Mouse (Mus musculus): ENCODE results near the gene Chchd6. TPM values are rescaled to one million over a fixed set of nuclear protein-coding genes. Genes with fewer than 3 reads are reported as not detected.

Gene Chchd6
- polyA plus RNA-seq, 1 experiment from 2014 or later = 164 TPM

GRCm38 (mm10) chr6:89407247-89407889 lies 188.1 kb downstream of the Chchd6 start:
- no peak overlapping the region for H3K4me3 ChIP-seq (replicated peaks; ENCODE audit: low read depth, low read length)
- H3K9ac ChIP-seq (replicated peaks; ENCODE audit: low read length) = 0 out of 2 replicates have a peak overlapping the region, but pooled peaks have one; percentile 16
- WGBS = 44% methylated on average over 3 of the region's 3 CpGs
- H3K4me2 ChIP-seq (ENCODE audit: low read length) = no peak overlapping the region
- DNase-seq = peak; percentile 45
- no peak overlapping the region for H3K27ac ChIP-seq (replicated peaks; ENCODE audit: low read depth, low read length)
- no peaks in the 10 kb centered on the region for H3K9me3 ChIP-seq (ENCODE audit: control insufficient read depth, low read length)
- no peaks in the 10 kb centered on the region for H3K27me3 ChIP-seq (ENCODE audit: control insufficient read depth, insufficient read depth, low read length)
- no peak for ATAC-seq (ENCODE audit: low FRiP score, low TSS enrichment)
- no peaks in the 10 kb centered on the region for H3K36me3 ChIP-seq (ENCODE audit: control insufficient read depth, insufficient read depth, low read length)
- 0 out of 2 replicates have a peak, but pooled peaks cover 10% of the 10 kb centered on the region for H3K4me1 ChIP-seq (ENCODE audit: control insufficient read depth, insufficient read depth, low read length)

- ATAC-seq (ENCODE audit: low FRiP score, low TSS enrichment) (no peak), DNase-seq (no peak)
- H3K4me1 ChIP-seq (ENCODE audit: control insufficient read depth, insufficient read depth, low read length) = 0 out of 2 replicates have a peak, but pooled peaks cover 10% of the 10 kb centered on the region
- H3K36me3 ChIP-seq (ENCODE audit: control insufficient read depth, insufficient read depth, low read length) = no peaks in the 10 kb centered on the region
- 83% methylated on average over 2 of the region's 2 CpGs for WGBS
- no peak overlapping the region for H3K9ac ChIP-seq (replicated peaks; ENCODE audit: low read length)
- H3K4me3 ChIP-seq (replicated peaks; ENCODE audit: low read depth, low read length) = no peak overlapping the region
- H3K9me3 ChIP-seq (ENCODE audit: control insufficient read depth, low read length) = no peaks in the 10 kb centered on the region
- H3K27me3 ChIP-seq (ENCODE audit: control insufficient read depth, insufficient read depth, low read length) = no peaks in the 10 kb centered on the region
- no peak overlapping the region for H3K4me2 ChIP-seq (ENCODE audit: low read length)
- no peak overlapping the region for H3K27ac ChIP-seq (replicated peaks; ENCODE audit: low read depth, low read length)
Measured at GRCm38 (mm10) chr6:89404964-89405363, 190.5 kb downstream of the Chchd6 start.

- Histone ChIP-seq H3K4me2 (ENCODE audit: low read length) (no peak overlapping the region), H3K36me3 (ENCODE audit: control insufficient read depth, insufficient read depth, low read length) (no peaks in the 10 kb centered on the region), H3K4me1 (ENCODE audit: control insufficient read depth, insufficient read depth, low read length) (0 out of 2 replicates have a peak, but pooled peaks cover 10% of the 10 kb centered on the region), H3K9ac (replicated peaks; ENCODE audit: low read length) (no peak overlapping the region), H3K9me3 (ENCODE audit: control insufficient read depth, low read length) (no peaks in the 10 kb centered on the region), H3K27me3 (ENCODE audit: control insufficient read depth, insufficient read depth, low read length) (no peaks in the 10 kb centered on the region), H3K4me3 (replicated peaks; ENCODE audit: low read depth, low read length) (no peak overlapping the region), H3K27ac (replicated peaks; ENCODE audit: low read depth, low read length) (no peak overlapping the region)
- DNase-seq (no peak), ATAC-seq (ENCODE audit: low FRiP score, low TSS enrichment) (no peak)
- WGBS = 88% methylated on average over 2 of the region's 2 CpGs
Measured at GRCm38 (mm10) chr6:89403257-89404225, 191.9 kb downstream of the Chchd6 start.

- Histone ChIP-seq H3K4me2 (ENCODE audit: low read length) (no peak overlapping the region), H3K27ac (replicated peaks; ENCODE audit: low read depth, low read length) (no peak overlapping the region), H3K36me3 (ENCODE audit: control insufficient read depth, insufficient read depth, low read length) (no peaks in the 10 kb centered on the region), H3K9ac (replicated peaks; ENCODE audit: low read length) (no peak overlapping the region), H3K4me3 (replicated peaks; ENCODE audit: low read depth, low read length) (no peak overlapping the region), H3K27me3 (ENCODE audit: control insufficient read depth, insufficient read depth, low read length) (no peaks in the 10 kb centered on the region), H3K9me3 (ENCODE audit: control insufficient read depth, low read length) (no peaks in the 10 kb centered on the region), H3K4me1 (ENCODE audit: control insufficient read depth, insufficient read depth, low read length) (0 out of 2 replicates have a peak, but pooled peaks cover 5% of the 10 kb centered on the region)
- DNase-seq = no peak
- WGBS = 87% methylated on average over 2 of the region's 2 CpGs
- ATAC-seq (ENCODE audit: low FRiP score, low TSS enrichment) = no peak
Measured at GRCm38 (mm10) chr6:89402406-89402805, 193.0 kb downstream of the Chchd6 start.

GRCm38 (mm10) chr6:89399564-89399963 lies 195.9 kb downstream of the Chchd6 start:
- no peaks in the 10 kb centered on the region for H3K27me3 ChIP-seq (ENCODE audit: control insufficient read depth, insufficient read depth, low read length)
- H3K9me3 ChIP-seq (ENCODE audit: control insufficient read depth, low read length) = no peaks in the 10 kb centered on the region
- DNase-seq (no peak), ATAC-seq (ENCODE audit: low FRiP score, low TSS enrichment) (no peak)
- WGBS = 95% methylated on average over 1 of the region's 1 CpGs
- H3K4me3 ChIP-seq (replicated peaks; ENCODE audit: low read depth, low read length) = no peak overlapping the region
- H3K9ac ChIP-seq (replicated peaks; ENCODE audit: low read length) = no peak overlapping the region
- H3K4me1 ChIP-seq (ENCODE audit: control insufficient read depth, insufficient read depth, low read length) = no peaks in the 10 kb centered on the region
- no peak overlapping the region for H3K4me2 ChIP-seq (ENCODE audit: low read length)
- H3K27ac ChIP-seq (replicated peaks; ENCODE audit: low read depth, low read length) = no peak overlapping the region
- no peaks in the 10 kb centered on the region for H3K36me3 ChIP-seq (ENCODE audit: control insufficient read depth, insufficient read depth, low read length)

GRCm38 (mm10) chr6:89397919-89398318 lies 197.5 kb downstream of the Chchd6 start:
- WGBS = 95% methylated on average over 4 of the region's 4 CpGs
- Histone ChIP-seq H3K4me2 (ENCODE audit: low read length) (no peak overlapping the region), H3K9ac (replicated peaks; ENCODE audit: low read length) (no peak overlapping the region), H3K27me3 (ENCODE audit: control insufficient read depth, insufficient read depth, low read length) (no peaks in the 10 kb centered on the region), H3K4me1 (ENCODE audit: control insufficient read depth, insufficient read depth, low read length) (no peaks in the 10 kb centered on the region), H3K4me3 (replicated peaks; ENCODE audit: low read depth, low read length) (no peak overlapping the region), H3K36me3 (ENCODE audit: control insufficient read depth, insufficient read depth, low read length) (no peaks in the 10 kb centered on the region), H3K27ac (replicated peaks; ENCODE audit: low read depth, low read length) (no peak overlapping the region), H3K9me3 (ENCODE audit: control insufficient read depth, low read length) (no peaks in the 10 kb centered on the region)
- no peak for DNase-seq
- no peak for ATAC-seq (ENCODE audit: low FRiP score, low TSS enrichment)

- Histone ChIP-seq H3K4me2 (ENCODE audit: low read length) (no peak overlapping the region), H3K9ac (replicated peaks; ENCODE audit: low read length) (no peak overlapping the region), H3K4me1 (ENCODE audit: control insufficient read depth, insufficient read depth, low read length) (no peaks in the 10 kb centered on the region), H3K27ac (replicated peaks; ENCODE audit: low read depth, low read length) (no peak overlapping the region), H3K27me3 (ENCODE audit: control insufficient read depth, insufficient read depth, low read length) (no peaks in the 10 kb centered on the region), H3K9me3 (ENCODE audit: control insufficient read depth, low read length) (no peaks in the 10 kb centered on the region), H3K4me3 (replicated peaks; ENCODE audit: low read depth, low read length) (no peak overlapping the region), H3K36me3 (ENCODE audit: control insufficient read depth, insufficient read depth, low read length) (no peaks in the 10 kb centered on the region)
- no peak for ATAC-seq (ENCODE audit: low FRiP score, low TSS enrichment)
- WGBS = 91% methylated on average over 2 of the region's 2 CpGs
- DNase-seq = no peak
Measured at GRCm38 (mm10) chr6:89393820-89394219, 201.6 kb downstream of the Chchd6 start.

GRCm38 (mm10) chr6:89392213-89392612 lies 203.2 kb downstream of the Chchd6 start:
- Histone ChIP-seq H3K9ac (replicated peaks; ENCODE audit: low read length) (no peak overlapping the region), H3K4me1 (ENCODE audit: control insufficient read depth, insufficient read depth, low read length) (no peaks in the 10 kb centered on the region), H3K9me3 (ENCODE audit: control insufficient read depth, low read length) (no peaks in the 10 kb centered on the region), H3K4me3 (replicated peaks; ENCODE audit: low read depth, low read length) (no peak overlapping the region), H3K27me3 (ENCODE audit: control insufficient read depth, insufficient read depth, low read length) (no peaks in the 10 kb centered on the region), H3K27ac (replicated peaks; ENCODE audit: low read depth, low read length) (no peak overlapping the region), H3K36me3 (ENCODE audit: control insufficient read depth, insufficient read depth, low read length) (no peaks in the 10 kb centered on the region), H3K4me2 (ENCODE audit: low read length) (no peak overlapping the region)
- WGBS = 98% methylated on average over 2 of the region's 2 CpGs
- no peak for ATAC-seq (ENCODE audit: low FRiP score, low TSS enrichment)
- no peak for DNase-seq
